ENCODE assay signal across 22 mouse cellular contexts in the genomic region with DNA sequence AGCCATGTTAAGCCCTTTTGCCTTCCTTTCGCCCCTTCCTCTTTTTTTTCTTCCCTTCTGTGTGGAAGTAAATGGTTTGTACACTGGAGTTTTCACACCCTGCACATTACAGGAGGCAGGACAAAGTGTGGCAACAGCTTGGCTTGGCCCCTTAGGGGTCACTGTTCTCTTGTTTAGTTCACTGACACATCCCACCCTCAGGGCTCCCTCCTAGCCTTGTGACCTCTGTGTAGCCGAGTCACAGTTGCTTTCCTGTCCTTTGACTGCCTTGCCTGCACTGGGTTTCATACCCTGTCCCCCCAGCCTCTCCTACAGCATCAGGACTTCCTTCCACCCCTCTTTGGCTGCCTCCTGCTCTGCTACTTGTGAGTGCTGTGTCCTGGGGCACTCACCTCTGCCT.
DNase-seq lines count a peak whose midpoint lies in the region; ATAC-seq and TF ChIP-seq lines count a peak whose summit lies in the region.
"Had no signal": no experiment of that assay in that cellular context is flagged by ENCODE, and none has a peak within 500 bp of the region (broad histone marks: within the 10 kb centered on the region; RNA-seq: fewer than 3 reads in every experiment).

No protein-coding gene starts in this region.

- no peak for DNase-seq in forebrain, embryonic 10.5 days (ENCODE audit: extremely low spot score, low spot score)
- DNase-seq in Patski (ENCODE audit: low read depth, low spot score): no peak
- DNase-seq in limb, embryonic 10.5 days (ENCODE audit: low spot score): no peak
- DNase-seq in frontal cortex, postnatal 36 days (ENCODE audit: low spot score in 2 of 2): no peak
- DNase-seq: gastrocnemius, adult 2 months; gastrocnemius, postnatal 36 days; layer of hippocampus, postnatal 36 days; right cerebral cortex, postnatal 14 days had no signal

- H3K4me3 ChIP-seq in forebrain, embryonic 10.5 days: no peak overlapping the region
- no peak overlapping the region for H3K4me3 ChIP-seq in forebrain, embryonic 12.5 days (replicated peaks)
- H3K4me3 ChIP-seq in kidney, embryonic 15.5 days (replicated peaks): no peak overlapping the region
- H3K4me3 ChIP-seq in kidney, embryonic 14.5 days (ENCODE audit: low read length): no peak overlapping the region
- no peak overlapping the region for H3K4me3 ChIP-seq in limb, embryonic 10.5 days
- H3K4me3 ChIP-seq: embryonic facial prominence, embryonic 15.5 days; gastrocnemius, adult 2 months; hindbrain, embryonic 15.5 days; liver, embryonic 15.5 days; lung, embryonic 15.5 days; myocyte had no signal

- no peak overlapping the region for H3K9ac ChIP-seq in forebrain, embryonic 12.5 days
- no peak overlapping the region for H3K9ac ChIP-seq in kidney, embryonic 15.5 days
- H3K9ac ChIP-seq in kidney, embryonic 14.5 days (ENCODE audit: low read depth, low read length): no peak overlapping the region
- H3K9ac ChIP-seq: embryonic facial prominence, embryonic 15.5 days; hindbrain, embryonic 15.5 days; liver, embryonic 15.5 days; lung, embryonic 15.5 days had no signal

- WGBS in forebrain, embryonic 10.5 days: 44% methylated on average over 2 of the region's 2 CpGs
- WGBS in forebrain, embryonic 12.5 days: 38% methylated on average over 2 of the region's 2 CpGs
- whole genome bisulfite sequencing in kidney, embryonic 15.5 days: 35% methylated on average over 2 of the region's 2 CpGs
- 40% methylated on average over 2 of the region's 2 CpGs for WGBS in kidney, embryonic 14.5 days
- WGBS in limb, embryonic 10.5 days: 30% methylated on average over 2 of the region's 2 CpGs

- H3K4me2 ChIP-seq in forebrain, embryonic 12.5 days: no peak overlapping the region
- no peak overlapping the region for H3K4me2 ChIP-seq in kidney, embryonic 15.5 days
- no peak overlapping the region for H3K4me2 ChIP-seq in kidney, embryonic 14.5 days (replicated peaks; ENCODE audit: low read depth, low read length)
- H3K4me2 ChIP-seq: embryonic facial prominence, embryonic 15.5 days; hindbrain, embryonic 15.5 days; liver, embryonic 15.5 days; lung, embryonic 15.5 days; midbrain, embryonic 11.5 days had no signal

- H3K9me3 ChIP-seq in forebrain, embryonic 10.5 days: no peaks in the 10 kb centered on the region
- no peaks in the 10 kb centered on the region for H3K9me3 ChIP-seq in forebrain, embryonic 12.5 days
- H3K9me3 ChIP-seq in kidney, embryonic 15.5 days (replicated peaks): no peaks in the 10 kb centered on the region
- H3K9me3 ChIP-seq in kidney, embryonic 14.5 days (ENCODE audit: control insufficient read depth, low read length): no peaks in the 10 kb centered on the region
- H3K9me3 ChIP-seq in limb, embryonic 10.5 days (replicated peaks): no peaks in the 10 kb centered on the region
- H3K9me3 ChIP-seq: embryonic facial prominence, embryonic 15.5 days; hindbrain, embryonic 15.5 days; liver, embryonic 15.5 days; lung, embryonic 15.5 days had no signal

- CTCF ChIA-PET in Patski (lab: Charles Lee): no interaction called here

- H3K36me3 ChIP-seq in forebrain, embryonic 10.5 days (replicated peaks): no peaks in the 10 kb centered on the region
- H3K36me3 ChIP-seq in forebrain, embryonic 12.5 days (replicated peaks): no peaks in the 10 kb centered on the region
- H3K36me3 ChIP-seq in kidney, embryonic 15.5 days: no peaks in the 10 kb centered on the region
- no peaks in the 10 kb centered on the region for H3K36me3 ChIP-seq in kidney, embryonic 14.5 days (ENCODE audit: control insufficient read depth, insufficient read depth, low read length)
- H3K36me3 ChIP-seq in limb, embryonic 10.5 days: no peaks in the 10 kb centered on the region
- H3K36me3 ChIP-seq: embryonic facial prominence, embryonic 15.5 days; hindbrain, embryonic 15.5 days; liver, embryonic 15.5 days; lung, embryonic 15.5 days had no signal

- H3K27ac ChIP-seq in forebrain, embryonic 10.5 days: peak overlapping the region; percentile 67
- H3K27ac ChIP-seq in forebrain, embryonic 12.5 days: no peak overlapping the region
- H3K27ac ChIP-seq in kidney, embryonic 15.5 days: no peak overlapping the region
- H3K27ac ChIP-seq in kidney, embryonic 14.5 days (ENCODE audit: low read depth, low read length): no peak overlapping the region
- peak overlapping the region; percentile 57; the same call in 1 of the 2 replicates for H3K27ac ChIP-seq in limb, embryonic 10.5 days
- H3K27ac ChIP-seq: embryonic facial prominence, embryonic 15.5 days; gastrocnemius, adult 2 months; hindbrain, embryonic 15.5 days; kidney, postnatal 0 days; liver, embryonic 15.5 days; lung, embryonic 15.5 days had no signal

- in situ Hi-C loops in Patski (cut with MboI; ENCODE audit: low pct_unique_long_range_greater_than_20kb): no loop called here

- POLR2A ChIA-PET in Patski (lab: Charles Lee): no interaction called here

- TF ChIP-seq CTCF in Patski (IDR thresholded peaks at IDR 0.05): no peak

- no peak for ATAC-seq in forebrain, embryonic 12.5 days (ENCODE audit: low FRiP score)
- ATAC-seq in kidney, embryonic 15.5 days (replicated peaks; ENCODE audit: low FRiP score): 0 out of 2 replicates have a peak, but pooled peaks have one; percentile 47
- no peak for ATAC-seq in kidney, embryonic 14.5 days (ENCODE audit: low FRiP score, low TSS enrichment)
- ATAC-seq in Patski: peak; percentile 42
- ATAC-seq: activated CD4-positive, CD25-positive, alpha-beta regulatory T cell, adult 4 months; CD4-positive, CD25-positive, alpha-beta regulatory T cell, adult 4 months; forebrain, embryonic 14.5 days; midbrain, embryonic 16.5 days had no signal

- H3K4me1 ChIP-seq in forebrain, embryonic 10.5 days: peaks cover 22% of the 10 kb centered on the region
- H3K4me1 ChIP-seq in forebrain, embryonic 12.5 days: no peaks in the 10 kb centered on the region
- H3K4me1 ChIP-seq in kidney, embryonic 15.5 days: peaks cover 8% of the 10 kb centered on the region; the same call in 1 of the 2 replicates
- H3K4me1 ChIP-seq in kidney, embryonic 14.5 days (ENCODE audit: control insufficient read depth, insufficient read depth, low read length): 0 out of 2 replicates have a peak, but pooled peaks cover 4% of the 10 kb centered on the region
- H3K4me1 ChIP-seq in limb, embryonic 10.5 days: peaks cover 22% of the 10 kb centered on the region
- H3K4me1 ChIP-seq: embryonic facial prominence, embryonic 15.5 days; hindbrain, embryonic 15.5 days; lung, embryonic 15.5 days had no signal

- H3K27me3 ChIP-seq in forebrain, embryonic 10.5 days (ENCODE audit: poor library complexity, severe bottlenecking): no peaks in the 10 kb centered on the region
- H3K27me3 ChIP-seq in forebrain, embryonic 12.5 days: no peaks in the 10 kb centered on the region
- 0 out of 2 replicates have a peak, but pooled peaks cover 4% of the 10 kb centered on the region for H3K27me3 ChIP-seq in kidney, embryonic 15.5 days
- H3K27me3 ChIP-seq in kidney, embryonic 14.5 days (ENCODE audit: control insufficient read depth, insufficient read depth, low read length): no peaks in the 10 kb centered on the region
- no peaks in the 10 kb centered on the region for H3K27me3 ChIP-seq in Patski
- no peaks in the 10 kb centered on the region; the same call in 1 of the 2 replicates for H3K27me3 ChIP-seq in limb, embryonic 10.5 days (ENCODE audit: low read depth, poor library complexity, severe bottlenecking)
- H3K27me3 ChIP-seq: embryonic facial prominence, embryonic 15.5 days; hindbrain, embryonic 15.5 days; liver, embryonic 15.5 days had no signal

Comparison
In these comparisons a context has a peak if more than half of its experiments do, and no peak if none do; other contexts are left out.
1. H3K27ac ChIP-seq: peak in forebrain, embryonic 10.5 days (single experiment) and limb, embryonic 10.5 days (single experiment); none in forebrain, embryonic 12.5 days (single experiment), kidney, embryonic 15.5 days (single experiment) and kidney, embryonic 14.5 days (single experiment).
2. ATAC-seq: peak in kidney, embryonic 15.5 days (single experiment) and Patski (single experiment); none in forebrain, embryonic 12.5 days (single experiment) and kidney, embryonic 14.5 days (single experiment).